Mouse (Mus musculus) limb, embryonic 11.5 days (tissue): Measurements from ENCODE around the gene Dlg2. TPM values are rescaled to one million over a fixed set of nuclear protein-coding genes. Genes with fewer than 3 reads are reported as not detected.

Experiments used
- ATAC-seq: fragments of 200-750 bp; cut with Nextera tagmentation; 2 replicates; pipeline ENCODE4 v1.8.0; 2017; ENCODE audit warnings: low read depth; ENCODE audit not compliant: insufficient number of reproducible peaks, low FRiP score, low TSS enrichment
- DNase-seq: peaks from one replicate; pipeline ENCODE4 v3.0.0-alpha.2; 2015; ENCODE audit warnings: low spot score
- H3K27ac ChIP-seq: fragments of 300-500 bp; sonication (generic); replicated peaks from 2 replicates; pipeline ENCODE4 v1.5.1; 2014; ENCODE audit warnings: low read depth, mild to moderate bottlenecking, low read length
- H3K27me3 ChIP-seq: fragments of 300-500 bp; sonication (generic); 2 replicates; pipeline ENCODE4 v1.6.1; 2014; ENCODE audit warnings: mild to moderate bottlenecking, low read length, mixed read lengths; ENCODE audit not compliant: control insufficient read depth, insufficient read depth
- H3K36me3 ChIP-seq: fragments of 300-500 bp; sonication (generic); 2 replicates; pipeline ENCODE4 v1.6.1; 2014; ENCODE audit warnings: mild to moderate bottlenecking, low read length, moderate library complexity, mixed read lengths; ENCODE audit not compliant: control insufficient read depth, insufficient read depth
- H3K4me1 ChIP-seq: fragments of 300-500 bp; sonication (generic); 2 replicates; pipeline ENCODE4 v1.6.1; 2014; ENCODE audit warnings: low read length, mixed read lengths; ENCODE audit not compliant: control insufficient read depth, insufficient read depth
- H3K4me2 ChIP-seq: fragments of 300-500 bp; sonication (generic); 2 replicates; pipeline ENCODE4 v1.6.1; 2014; ENCODE audit warnings: low read depth, mild to moderate bottlenecking, moderate library complexity; ENCODE audit not compliant: severe bottlenecking
- H3K4me3 ChIP-seq: fragments of 300-500 bp; sonication (generic); 2 replicates; pipeline ENCODE4 v1.5.1; 2014; ENCODE audit warnings: low read depth, low read length
- H3K9ac ChIP-seq: fragments of 300-500 bp; sonication (generic); 2 replicates; pipeline ENCODE4 v1.6.1; 2014; ENCODE audit warnings: mild to moderate bottlenecking, low read length
- H3K9me3 ChIP-seq: fragments of 300-500 bp; sonication (generic); 2 replicates; pipeline ENCODE4 v1.6.1; 2016; ENCODE audit warnings: low read length; ENCODE audit not compliant: control insufficient read depth
- WGBS: fragments of 180-500 bp; shearing (Covaris S2); extraction: QIAGEN DNeasy Blood & Tissue Kit; methylation state at CpG from one replicate; pipeline ENCODE4 v1.1.7; 2014; 5-methylcytosine and 5-hydroxymethylcytosine counted together
- polyA plus RNA-seq: library from polyadenylated mRNA; unstranded; fragments of >200 nt; fragmentation: Nextera tagmentation; extraction: Ambion mirVana; gene quantifications from 2 replicates; pipeline ENCODE4 v1.2.1, GENCODE M21; 2014

The Dlg2 gene
- polyA plus RNA-seq, 1 experiment from 2014 or later: 1.3 TPM

DNA sequence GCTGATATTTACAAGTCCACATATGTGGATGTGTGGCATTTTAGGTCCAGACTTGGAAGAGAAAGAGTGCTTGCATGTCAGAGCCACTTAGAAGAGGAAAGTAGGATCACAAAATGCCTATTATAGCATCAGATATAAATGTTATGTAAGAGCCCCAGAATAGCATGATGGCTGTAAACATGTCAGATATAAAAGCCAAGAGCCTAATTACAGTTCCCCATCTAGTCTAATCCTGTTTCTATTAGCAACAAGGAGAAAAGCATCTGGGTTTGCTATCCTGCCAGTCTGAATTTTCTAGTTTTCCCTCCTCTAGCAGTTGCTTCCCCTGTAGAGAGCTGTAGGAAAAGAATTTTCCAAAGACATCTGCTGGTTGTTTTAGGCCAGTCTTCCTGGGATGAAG lies 217.6 kb downstream of the Dlg2 start:
- H3K9me3 ChIP-seq: no peaks in the 10 kb centered on the region
- H3K4me1 ChIP-seq: no peaks in the 10 kb centered on the region
- H3K9ac ChIP-seq: no peak overlapping the region
- DNase-seq (no peak), ATAC-seq (no peak)
- no peaks in the 10 kb centered on the region for H3K36me3 ChIP-seq
- H3K4me3 ChIP-seq: no peak overlapping the region
- no peaks in the 10 kb centered on the region for H3K27me3 ChIP-seq
- no peak overlapping the region for H3K4me2 ChIP-seq
- no peak overlapping the region for H3K27ac ChIP-seq

GRCm38 (mm10) chr7:90696181-90696950 lies 219.9 kb downstream of the Dlg2 start:
- no peak overlapping the region for H3K27ac ChIP-seq
- H3K36me3 ChIP-seq: no peaks in the 10 kb centered on the region

DNA sequence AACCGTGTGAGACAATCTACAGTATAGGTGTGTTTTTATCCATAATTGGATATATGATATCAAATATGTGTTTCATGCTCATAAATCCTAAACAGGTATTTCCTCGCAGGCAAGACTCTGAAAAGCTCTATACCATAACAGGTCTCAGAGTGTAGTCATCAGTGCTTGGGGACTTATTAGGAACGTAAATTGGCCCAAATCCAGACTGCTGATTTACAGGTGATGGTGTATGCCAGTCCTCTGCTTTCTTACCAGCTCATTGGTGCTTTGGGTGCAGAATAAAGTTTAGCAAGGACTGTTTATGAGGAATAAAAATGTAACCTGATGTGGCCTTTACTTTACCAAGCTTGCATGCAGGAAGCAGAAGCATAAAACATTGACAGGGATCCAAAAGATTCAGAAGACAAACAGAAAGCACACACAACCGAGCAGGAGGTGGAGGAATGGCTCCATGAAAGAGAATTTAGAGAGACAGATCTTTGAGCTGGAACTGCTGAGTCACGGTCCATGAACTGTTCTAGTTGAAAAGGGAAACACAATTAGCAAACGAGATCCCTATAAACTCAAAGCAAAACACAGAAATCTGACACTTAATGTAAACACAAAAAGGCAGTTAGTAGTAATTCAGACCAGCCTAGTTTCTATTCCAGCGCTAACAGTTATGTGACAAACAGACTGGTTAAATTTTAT lies 226.8 kb downstream of the Dlg2 start:
- Histone ChIP-seq H3K27ac (no peak overlapping the region), H3K4me1 (no peaks in the 10 kb centered on the region), H3K27me3 (no peaks in the 10 kb centered on the region), H3K9ac (no peak overlapping the region), H3K4me3 (no peak overlapping the region), H3K36me3 (no peaks in the 10 kb centered on the region), H3K9me3 (no peaks in the 10 kb centered on the region), H3K4me2 (no peak overlapping the region)
- DNase-seq (no peak), ATAC-seq (no peak)
- WGBS: 69% methylated on average over 7 of the region's 7 CpGs

More at GRCm38 (mm10) chr7:90696181-90696950, 219.9 kb downstream of the Dlg2 start:
- Histone ChIP-seq H3K9me3 (no peaks in the 10 kb centered on the region), H3K27me3 (no peaks in the 10 kb centered on the region), H3K9ac (no peak overlapping the region), H3K4me1 (no peaks in the 10 kb centered on the region), H3K4me2 (no peak overlapping the region), H3K4me3 (no peak overlapping the region)
- ATAC-seq (no peak), DNase-seq (no peak)
- WGBS: 76% methylated on average over 7 of the region's 7 CpGs

GRCm38 (mm10) chr7:90703951-90704350 lies 227.5 kb downstream of the Dlg2 start:
- Histone ChIP-seq H3K9ac (no peak overlapping the region), H3K27ac (no peak overlapping the region), H3K36me3 (no peaks in the 10 kb centered on the region), H3K4me1 (no peaks in the 10 kb centered on the region), H3K4me2 (no peak overlapping the region), H3K27me3 (no peaks in the 10 kb centered on the region), H3K9me3 (no peaks in the 10 kb centered on the region), H3K4me3 (no peak overlapping the region)
- 77% methylated on average over 1 of the region's 1 CpGs for WGBS
- ATAC-seq: no peak
- no peak for DNase-seq

GRCm38 (mm10) chr7:90734086-90734485 lies 257.6 kb downstream of the Dlg2 start:
- no peak overlapping the region for H3K4me2 ChIP-seq
- WGBS: 50% methylated on average over 3 of the region's 3 CpGs
- H3K9ac ChIP-seq: no peak overlapping the region
- ATAC-seq: no peak
- H3K27ac ChIP-seq: no peak overlapping the region
- no peak for DNase-seq
- no peaks in the 10 kb centered on the region for H3K4me1 ChIP-seq
- H3K9me3 ChIP-seq: no peaks in the 10 kb centered on the region
- H3K4me3 ChIP-seq: no peak overlapping the region
- H3K27me3 ChIP-seq: no peaks in the 10 kb centered on the region
- H3K36me3 ChIP-seq: no peaks in the 10 kb centered on the region

DNA sequence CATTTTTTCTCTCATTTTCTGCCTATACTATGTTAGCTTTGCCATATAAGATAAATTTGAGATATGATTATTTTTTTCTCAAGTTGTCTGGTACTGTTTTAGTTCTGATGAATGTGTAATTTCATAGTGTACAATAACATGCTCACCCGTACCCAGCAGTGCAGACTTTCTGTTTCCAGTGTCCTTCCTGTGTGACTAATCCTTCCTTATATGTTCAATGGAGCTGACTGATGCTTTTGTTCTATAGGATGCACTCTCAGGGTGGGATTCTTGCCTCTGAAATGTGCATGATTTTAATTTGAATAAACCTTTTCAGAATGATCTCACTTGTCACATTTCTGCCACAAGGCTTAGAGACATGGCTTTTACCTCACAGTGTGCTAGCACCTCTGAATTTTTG lies 259.9 kb downstream of the Dlg2 start:
- DNase-seq (no peak), ATAC-seq (no peak)
- Histone ChIP-seq H3K9me3 (no peaks in the 10 kb centered on the region), H3K27ac (no peak overlapping the region), H3K4me3 (no peak overlapping the region), H3K4me1 (no peaks in the 10 kb centered on the region), H3K27me3 (no peaks in the 10 kb centered on the region), H3K4me2 (no peak overlapping the region), H3K36me3 (no peaks in the 10 kb centered on the region), H3K9ac (no peak overlapping the region)
- 72% methylated on average over 1 of the region's 1 CpGs for WGBS

DNA sequence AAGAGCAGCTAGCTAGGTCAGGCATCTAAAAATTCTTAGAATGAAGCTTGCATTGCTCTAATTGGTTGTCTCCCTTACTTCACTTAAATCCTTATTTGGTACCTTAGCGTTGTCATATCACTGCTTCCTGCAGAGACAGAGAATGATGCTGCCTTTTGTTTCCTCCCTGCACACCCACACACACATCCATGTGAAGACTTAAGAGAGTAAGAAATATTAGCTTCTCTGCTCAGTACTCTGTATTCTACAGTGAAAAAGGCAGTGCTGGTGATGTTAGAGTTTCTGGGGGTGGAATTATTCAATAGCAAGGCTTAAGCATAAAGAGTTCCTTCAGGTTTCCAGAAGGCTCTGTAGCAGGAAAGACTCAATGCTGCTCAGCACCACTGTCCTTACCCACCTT lies 272.2 kb downstream of the Dlg2 start:
- DNase-seq (no peak), ATAC-seq (no peak)
- Histone ChIP-seq H3K9ac (no peak overlapping the region), H3K27ac (no peak overlapping the region), H3K9me3 (no peaks in the 10 kb centered on the region), H3K4me1 (no peaks in the 10 kb centered on the region), H3K4me3 (no peak overlapping the region), H3K27me3 (no peaks in the 10 kb centered on the region), H3K4me2 (no peak overlapping the region), H3K36me3 (no peaks in the 10 kb centered on the region)
- 81% methylated on average over 1 of the region's 1 CpGs for WGBS

DNA sequence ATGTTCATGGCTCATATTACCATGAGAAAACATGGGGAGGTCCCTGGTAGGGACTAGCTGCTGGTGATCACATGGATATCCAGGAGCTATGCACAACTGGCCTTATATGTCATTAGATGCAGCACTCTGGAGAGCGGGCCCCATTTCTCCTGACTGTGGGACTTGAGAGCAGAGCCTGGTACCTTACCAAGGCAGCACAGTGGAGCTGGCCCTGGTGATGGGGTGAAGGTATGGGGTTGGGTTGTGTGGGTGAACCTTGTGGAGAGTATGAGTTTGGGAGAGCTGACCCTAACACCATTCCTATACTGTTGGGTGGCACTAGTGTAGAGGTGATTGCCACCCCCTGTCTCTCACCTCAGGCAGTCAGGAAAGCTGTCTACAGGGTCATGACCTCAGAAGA lies 311.5 kb downstream of the Dlg2 start:
- no peak for DNase-seq
- no peaks in the 10 kb centered on the region for H3K9me3 ChIP-seq
- no peak for ATAC-seq
- H3K4me2 ChIP-seq: no peak overlapping the region
- no peaks in the 10 kb centered on the region for H3K36me3 ChIP-seq
- WGBS: 90% methylated on average over 1 of the region's 1 CpGs
- H3K9ac ChIP-seq: no peak overlapping the region
- H3K27me3 ChIP-seq: no peaks in the 10 kb centered on the region
- H3K4me1 ChIP-seq: no peaks in the 10 kb centered on the region
- H3K4me3 ChIP-seq: no peak overlapping the region
- no peak overlapping the region for H3K27ac ChIP-seq
